Mouse (Mus musculus) heart, embryonic 15.5 days (tissue): ENCODE results near the gene Rhoh. TPM values are rescaled to one million over a fixed set of nuclear protein-coding genes. Genes with fewer than 3 reads are reported as not detected.

Experiments
- ATAC-seq: fragments of 200-750 bp; cut with Nextera tagmentation; replicated peaks from 2 replicates; pipeline ENCODE4 v1.8.0; 2017; ENCODE audit warnings: low read depth, moderate TSS enrichment; ENCODE audit not compliant: insufficient number of reproducible peaks, insufficient read depth, low FRiP score
- H3K27ac ChIP-seq: fragments of 300-500 bp; sonication (generic); 2 replicates; pipeline ENCODE4 v1.5.1; 2015; ENCODE audit warnings: mild to moderate bottlenecking, inconsistent platforms
- H3K27me3 ChIP-seq: fragments of 300-500 bp; sonication (generic); 2 replicates; pipeline ENCODE4 v1.6.1; 2015; ENCODE audit warnings: inconsistent platforms
- H3K36me3 ChIP-seq: fragments of 300-500 bp; sonication (generic); 2 replicates; pipeline ENCODE4 v1.6.1; 2015; ENCODE audit warnings: mild to moderate bottlenecking, inconsistent platforms
- H3K4me1 ChIP-seq: fragments of 300-500 bp; sonication (generic); replicated peaks from 2 replicates; pipeline ENCODE4 v1.6.1; 2015; ENCODE audit warnings: inconsistent platforms
- H3K4me2 ChIP-seq: fragments of 300-500 bp; sonication (generic); 2 replicates; pipeline ENCODE4 v1.6.1; 2015; ENCODE audit warnings: inconsistent platforms, mild to moderate bottlenecking, moderate library complexity
- H3K4me3 ChIP-seq: fragments of 300-500 bp; sonication (generic); 2 replicates; pipeline ENCODE4 v1.5.1; 2015; ENCODE audit warnings: mild to moderate bottlenecking, inconsistent platforms
- H3K9ac ChIP-seq: fragments of 300-500 bp; sonication (generic); 2 replicates; pipeline ENCODE4 v1.6.1; 2015; ENCODE audit warnings: mild to moderate bottlenecking, inconsistent platforms
- H3K9me3 ChIP-seq: fragments of 300-500 bp; sonication (generic); replicated peaks from 2 replicates; pipeline ENCODE4 v1.6.1; 2016; ENCODE audit warnings: inconsistent platforms
- WGBS: fragments of 180-500 bp; shearing (Covaris S2); methylation state at CpG from one replicate; pipeline ENCODE4 v1.1.7; 2015; ENCODE audit warnings: mixed read lengths; 5-methylcytosine and 5-hydroxymethylcytosine counted together
- polyA plus RNA-seq: library from polyadenylated mRNA; unstranded; fragments of >200 nt; fragmentation: Nextera tagmentation; extraction: Ambion mirVana; gene quantifications from 2 replicates; pipeline ENCODE4 v1.2.1, GENCODE M21; 2015

The Rhoh gene
- polyA plus RNA-seq, 1 experiment from 2014 or later = 1.2 TPM

GRCm38 (mm10) chr5:65897731-65898130 lies 36.7 kb downstream of the Rhoh start:
- Histone ChIP-seq H3K9me3 (no peaks in the 10 kb centered on the region), H3K27me3 (no peaks in the 10 kb centered on the region), H3K4me2 (no peak overlapping the region), H3K4me3 (no peak overlapping the region), H3K4me1 (peaks cover 22% of the 10 kb centered on the region), H3K27ac (no peak overlapping the region), H3K36me3 (no peaks in the 10 kb centered on the region), H3K9ac (no peak overlapping the region)
- WGBS = 64% methylated on average over 2 of the region's 2 CpGs
- no peak for ATAC-seq

- WGBS = 72% methylated on average over 3 of the region's 3 CpGs
These were observed 37.7 kb downstream of the Rhoh start for GRCm38 (mm10) chr5:65898683-65899082.

GRCm38 (mm10) chr5:65900113-65900512 lies 39.1 kb downstream of the Rhoh start:
- no peak for ATAC-seq
- WGBS = 88% methylated on average over 6 of the region's 6 CpGs
- Histone ChIP-seq H3K9me3 (peaks cover 4% of the 10 kb centered on the region), H3K27me3 (no peaks in the 10 kb centered on the region), H3K36me3 (no peaks in the 10 kb centered on the region), H3K4me2 (no peak overlapping the region), H3K4me3 (no peak overlapping the region), H3K27ac (0 out of 2 replicates have a peak overlapping the region, but pooled peaks have one; percentile 14), H3K4me1 (peaks cover 21% of the 10 kb centered on the region), H3K9ac (no peak overlapping the region)

More at GRCm38 (mm10) chr5:65898683-65899082, 37.7 kb downstream of the Rhoh start:
- Histone ChIP-seq H3K27me3 (no peaks in the 10 kb centered on the region), H3K4me3 (no peak overlapping the region), H3K36me3 (no peaks in the 10 kb centered on the region), H3K9me3 (no peaks in the 10 kb centered on the region), H3K4me1 (peaks cover 22% of the 10 kb centered on the region), H3K9ac (no peak overlapping the region), H3K4me2 (no peak overlapping the region), H3K27ac (no peak overlapping the region)
- ATAC-seq = no peak

- Histone ChIP-seq H3K4me3 (no peak overlapping the region), H3K27ac (0 out of 2 replicates have a peak overlapping the region, but pooled peaks have one; percentile 14), H3K27me3 (no peaks in the 10 kb centered on the region), H3K36me3 (no peaks in the 10 kb centered on the region), H3K9ac (no peak overlapping the region), H3K9me3 (peaks cover 4% of the 10 kb centered on the region), H3K4me2 (no peak overlapping the region), H3K4me1 (peaks cover 15% of the 10 kb centered on the region)
- WGBS = 30% methylated on average over 7 of the region's 7 CpGs
- peak; percentile 78 for ATAC-seq
These were observed 39.9 kb downstream of the Rhoh start for GRCm38 (mm10) chr5:65900862-65901265.

GRCm38 (mm10) chr5:65901868-65902418 lies 40.9 kb downstream of the Rhoh start:
- ATAC-seq = no peak
- H3K27ac ChIP-seq = no peak overlapping the region
- H3K27me3 ChIP-seq = no peaks in the 10 kb centered on the region
- H3K36me3 ChIP-seq = no peaks in the 10 kb centered on the region
- H3K9ac ChIP-seq = no peak overlapping the region
- no peak overlapping the region for H3K4me2 ChIP-seq
- 79% methylated on average over 10 of the region's 10 CpGs for WGBS
- peaks cover 5% of the 10 kb centered on the region for H3K4me1 ChIP-seq
- peaks cover 4% of the 10 kb centered on the region for H3K9me3 ChIP-seq
- H3K4me3 ChIP-seq = no peak overlapping the region

- WGBS = 78% methylated on average over 9 of the region's 9 CpGs
- no peak overlapping the region for H3K9ac ChIP-seq
- peaks cover 4% of the 10 kb centered on the region for H3K9me3 ChIP-seq
- H3K27ac ChIP-seq = no peak overlapping the region
- no peaks in the 10 kb centered on the region for H3K36me3 ChIP-seq
- H3K4me3 ChIP-seq = no peak overlapping the region
- H3K4me2 ChIP-seq = no peak overlapping the region
- H3K4me1 ChIP-seq = peaks cover 5% of the 10 kb centered on the region
- no peak for ATAC-seq
- no peaks in the 10 kb centered on the region for H3K27me3 ChIP-seq
These were observed 41.8 kb downstream of the Rhoh start for GRCm38 (mm10) chr5:65902811-65903210.

GRCm38 (mm10) chr5:65904476-65904875 lies 43.5 kb downstream of the Rhoh start:
- peaks cover 5% of the 10 kb centered on the region for H3K4me1 ChIP-seq
- 87% methylated on average over 4 of the region's 4 CpGs for WGBS

GRCm38 (mm10) chr5:65908751-65909150 lies 47.7 kb downstream of the Rhoh start:
- ATAC-seq = no peak
- H3K36me3 ChIP-seq = no peaks in the 10 kb centered on the region
- no peaks in the 10 kb centered on the region for H3K27me3 ChIP-seq
- no peak overlapping the region for H3K9ac ChIP-seq
- no peak overlapping the region for H3K4me2 ChIP-seq
- H3K9me3 ChIP-seq = peaks cover 4% of the 10 kb centered on the region
- H3K27ac ChIP-seq = no peak overlapping the region
- WGBS = 53% methylated on average over 2 of the region's 2 CpGs
- H3K4me3 ChIP-seq = no peak overlapping the region
- H3K4me1 ChIP-seq = no peaks in the 10 kb centered on the region

More at GRCm38 (mm10) chr5:65904476-65904875, 43.5 kb downstream of the Rhoh start:
- Histone ChIP-seq H3K36me3 (no peaks in the 10 kb centered on the region), H3K27me3 (no peaks in the 10 kb centered on the region), H3K9ac (no peak overlapping the region), H3K4me2 (no peak overlapping the region), H3K27ac (no peak overlapping the region), H3K9me3 (peaks cover 4% of the 10 kb centered on the region), H3K4me3 (no peak overlapping the region)
- ATAC-seq = no peak

GRCm38 (mm10) chr5:65909321-65909720 lies 48.3 kb downstream of the Rhoh start:
- no peak overlapping the region for H3K4me2 ChIP-seq
- H3K9me3 ChIP-seq = peaks cover 3% of the 10 kb centered on the region
- H3K9ac ChIP-seq = no peak overlapping the region
- no peaks in the 10 kb centered on the region for H3K4me1 ChIP-seq
- WGBS = 74% methylated on average over 4 of the region's 4 CpGs
- H3K36me3 ChIP-seq = no peaks in the 10 kb centered on the region
- no peak overlapping the region for H3K4me3 ChIP-seq
- no peak overlapping the region for H3K27ac ChIP-seq
- no peak for ATAC-seq
- H3K27me3 ChIP-seq = no peaks in the 10 kb centered on the region

- no peak overlapping the region for H3K4me2 ChIP-seq
- ATAC-seq = peak; percentile 43; the same call in 1 of the 2 replicates
- H3K9me3 ChIP-seq = no peaks in the 10 kb centered on the region
- no peak overlapping the region for H3K4me3 ChIP-seq
- no peaks in the 10 kb centered on the region for H3K27me3 ChIP-seq
- no peaks in the 10 kb centered on the region for H3K36me3 ChIP-seq
- no peaks in the 10 kb centered on the region for H3K4me1 ChIP-seq
- H3K9ac ChIP-seq = no peak overlapping the region
- 70% methylated on average over 4 of the region's 4 CpGs for WGBS
- H3K27ac ChIP-seq = 0 out of 2 replicates have a peak overlapping the region, but pooled peaks have one; percentile 11
These were observed 49.4 kb downstream of the Rhoh start for GRCm38 (mm10) chr5:65910398-65910797.

GRCm38 (mm10) chr5:65911676-65912075 lies 50.7 kb downstream of the Rhoh start:
- Histone ChIP-seq H3K9me3 (no peaks in the 10 kb centered on the region), H3K27ac (no peak overlapping the region), H3K27me3 (no peaks in the 10 kb centered on the region), H3K9ac (no peak overlapping the region), H3K4me2 (no peak overlapping the region), H3K4me3 (no peak overlapping the region), H3K36me3 (no peaks in the 10 kb centered on the region), H3K4me1 (no peaks in the 10 kb centered on the region)
- 63% methylated on average over 7 of the region's 7 CpGs for WGBS
- no peak for ATAC-seq

- Histone ChIP-seq H3K9me3 (no peaks in the 10 kb centered on the region), H3K4me3 (no peak overlapping the region), H3K36me3 (no peaks in the 10 kb centered on the region), H3K4me2 (no peak overlapping the region), H3K27me3 (no peaks in the 10 kb centered on the region), H3K27ac (no peak overlapping the region), H3K9ac (no peak overlapping the region), H3K4me1 (no peaks in the 10 kb centered on the region)
- no peak; the same call in 1 of the 2 replicates for ATAC-seq
- 66% methylated on average over 5 of the region's 5 CpGs for WGBS
These were observed 51.2 kb downstream of the Rhoh start for GRCm38 (mm10) chr5:65912201-65912600.
